Comparison of ENCODE assay signal across 8 mouse cellular contexts in the genomic region with DNA sequence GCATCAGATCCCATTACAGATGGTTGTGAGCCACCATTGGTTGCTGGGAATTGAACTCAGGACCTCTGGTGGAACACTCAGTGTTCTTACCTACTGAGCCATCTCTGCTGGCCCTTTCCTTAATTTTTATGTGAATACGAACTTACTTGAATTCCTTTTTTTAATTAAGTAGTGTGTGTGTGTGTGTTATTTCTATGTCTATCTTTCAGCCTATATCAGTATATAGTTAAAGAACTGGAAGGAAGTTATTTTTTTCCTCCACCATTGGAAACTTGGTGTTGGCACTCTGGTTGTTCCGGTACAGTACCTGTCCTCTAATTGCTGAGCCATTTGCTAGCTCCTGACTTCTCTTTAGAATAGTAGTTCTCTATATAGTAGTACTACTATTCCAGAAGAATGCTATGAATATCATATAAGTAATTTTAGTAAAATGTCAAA. TPM values are rescaled to one million over a fixed set of nuclear protein-coding genes. Genes with fewer than 3 reads are reported as not detected.
DNase-seq lines count a peak whose midpoint lies in the region; ATAC-seq lines count a peak whose summit lies in the region.

No protein-coding gene starts in this region.

- H3K4me1 ChIP-seq in kidney, embryonic 14.5 days (ENCODE audit: control insufficient read depth, insufficient read depth, low read length), result no peaks in the 10 kb centered on the region
- peaks cover 8% of the 10 kb centered on the region; the same call in 1 of the 2 replicates for H3K4me1 ChIP-seq in hindbrain, embryonic 10.5 days (replicated peaks)

- H3K79me2 ChIP-seq in macrophage (ENCODE audit: inconsistent target), result no peaks in the 10 kb centered on the region

- peak overlapping the region; percentile 40 for H3K4me2 ChIP-seq in kidney, embryonic 14.5 days (replicated peaks; ENCODE audit: low read depth, low read length)

- WGBS in kidney, embryonic 14.5 days, result 20% methylated on average over 2 of the region's 2 CpGs
- WGBS in hindbrain, embryonic 10.5 days, result 17% methylated on average over 2 of the region's 2 CpGs
- 0% methylated on average over 2 of the region's 2 CpGs for WGBS in macrophage (ENCODE audit: missing documents)

- no peak overlapping the region for H3K27ac ChIP-seq in kidney, embryonic 14.5 days (ENCODE audit: low read depth, low read length)
- H3K27ac ChIP-seq in hindbrain, embryonic 10.5 days, result no peak overlapping the region
- H3K27ac ChIP-seq in macrophage, result peak overlapping the region; percentile 68; the same call in 1 of the 2 replicates

- H3K36me3 ChIP-seq in kidney, embryonic 14.5 days (ENCODE audit: control insufficient read depth, insufficient read depth, low read length), result no peaks in the 10 kb centered on the region
- H3K36me3 ChIP-seq in hindbrain, embryonic 10.5 days, result no peaks in the 10 kb centered on the region
- no peaks in the 10 kb centered on the region for H3K36me3 ChIP-seq in macrophage (ENCODE audit: inconsistent target)

- DNase-seq in kidney, adult 18-20 months, result no peak
- DNase-seq in c-Kit-negative CD71-positive TER-119-positive erythroid progenitor cells, embryonic 14.5 days (ENCODE audit: low read depth, low spot score), result peak; percentile 55
- DNase-seq in hindbrain, embryonic 10.5 days (ENCODE audit: low spot score), result no peak
- no peak for DNase-seq in left cerebral cortex, adult 8-10 months (ENCODE audit: low spot score in 2 of 2)
- no peak for DNase-seq in right cerebral cortex, postnatal 10 days (ENCODE audit: low spot score in 2 of 2)
- DNase-seq in cerebellum, postnatal 10 days, result no peak

- H3K9ac ChIP-seq in kidney, embryonic 14.5 days (ENCODE audit: low read depth, low read length), result no peak overlapping the region

- no peaks in the 10 kb centered on the region for H3K27me3 ChIP-seq in kidney, embryonic 14.5 days (ENCODE audit: control insufficient read depth, insufficient read depth, low read length)
- H3K27me3 ChIP-seq in hindbrain, embryonic 10.5 days (ENCODE audit: insufficient read depth, poor library complexity, severe bottlenecking), result peaks cover 3% of the 10 kb centered on the region; the same call in 1 of the 2 replicates

- H3K9me3 ChIP-seq in kidney, embryonic 14.5 days (ENCODE audit: control insufficient read depth, low read length), result no peaks in the 10 kb centered on the region
- peaks cover 3% of the 10 kb centered on the region for H3K9me3 ChIP-seq in hindbrain, embryonic 10.5 days

- no peak for ATAC-seq in kidney, embryonic 14.5 days (ENCODE audit: low FRiP score, low TSS enrichment)

- peak overlapping the region; percentile 54 for H3K4me3 ChIP-seq in kidney, embryonic 14.5 days (ENCODE audit: low read length)
- peak overlapping the region; percentile 57 for H3K4me3 ChIP-seq in hindbrain, embryonic 10.5 days
- H3K4me3 ChIP-seq in macrophage (ENCODE audit: inconsistent target), result peak overlapping the region; percentile 50

RNA-seq across cellular contexts. Expression of gene Pdia4, which starts 32.6 kb away (rescaled TPM):
- polyA plus RNA-seq in kidney, embryonic 14.5 days (2014; fragmentation: Nextera tagmentation; extraction: Ambion mirVana), result 228 and 351 TPM in 2 replicates
- 242 and 299 TPM in 2 replicates for polyA plus RNA-seq in hindbrain, embryonic 10.5 days (2016; fragmentation: Nextera tagmentation; extraction: Ambion mirVana)
- total RNA-seq in macrophage (2018; cell fraction: chromatin; rRNA removed), result 10 to 100 TPM in 14 of 26 experiments, 1 to 10 TPM in 12; 4.3 to 42.7 (median 11.1) TPM
- total RNA-seq in macrophage (2018; cell fraction: cytosol; rRNA removed), result 100 to 1,000 TPM in 8 of 26 experiments, 10 to 100 TPM in 18; 59.6 to 124 (median 94.5) TPM
- 100 to 1,000 TPM in 11 of 26 experiments, 10 to 100 TPM in 15; 24.1 to 171 (median 93.7) TPM for total RNA-seq in macrophage (2018; cell fraction: nucleus; rRNA removed)
- polyA plus RNA-seq in macrophage (2018), result 86.7 to 134 TPM (median 112 TPM) in 3 replicates
- 10 to 100 TPM; 42.0 to 49.3 (median 47.7) TPM for total RNA-seq in left cerebral cortex, adult 8-10 months (2022)

RNA-seq across cellular contexts. Expression of gene Zfp786, which starts 50.1 kb away (rescaled TPM):
- polyA plus RNA-seq in kidney, embryonic 14.5 days (2014; fragmentation: Nextera tagmentation; extraction: Ambion mirVana), result 2.1 and 3.1 TPM in 2 replicates
- polyA plus RNA-seq in hindbrain, embryonic 10.5 days (2016; fragmentation: Nextera tagmentation; extraction: Ambion mirVana), result 7.0 TPM in 2 replicates
- total RNA-seq in macrophage (2018; cell fraction: chromatin; rRNA removed), result 1 to 10 TPM in 2 of 26 experiments, under 1 TPM in 10, not detected in 14; 0.22 to 2.0 (median 0.58) TPM
- under 1 TPM in 16 of 26 experiments, not detected in 10; 0.03 to 0.24 (median 0.10) TPM for total RNA-seq in macrophage (2018; cell fraction: cytosol; rRNA removed)
- 1 to 10 TPM in 1 of 26 experiments, under 1 TPM in 6, not detected in 19; 0.18 to 1.9 (median 0.40) TPM for total RNA-seq in macrophage (2018; cell fraction: nucleus; rRNA removed)
- 0.09 to 0.28 TPM in 2 of 3 replicates, not detected in the other for polyA plus RNA-seq in macrophage (2018)
- total RNA-seq in left cerebral cortex, adult 8-10 months (2022), result 1 to 10 TPM; 5.5 to 7.1 (median 6.1) TPM

RNA-seq across cellular contexts. Expression of gene Zfp398, which starts 54.9 kb away (rescaled TPM):
- polyA plus RNA-seq in kidney, embryonic 14.5 days (2014; fragmentation: Nextera tagmentation; extraction: Ambion mirVana), result 8.6 and 11.6 TPM in 2 replicates
- 8.1 and 9.7 TPM in 2 replicates for polyA plus RNA-seq in hindbrain, embryonic 10.5 days (2016; fragmentation: Nextera tagmentation; extraction: Ambion mirVana)
- total RNA-seq in macrophage (2018; cell fraction: chromatin; rRNA removed), result 10 to 100 TPM in 21 of 26 experiments, 1 to 10 TPM in 5; 4.7 to 66.4 (median 22.5) TPM
- 1 to 10 TPM in 24 of 26 experiments, under 1 TPM in 2; 0.91 to 8.0 (median 4.6) TPM for total RNA-seq in macrophage (2018; cell fraction: cytosol; rRNA removed)
- total RNA-seq in macrophage (2018; cell fraction: nucleus; rRNA removed), result 10 to 100 TPM in 17 of 26 experiments, 1 to 10 TPM in 9; 2.4 to 48.1 (median 12.6) TPM
- polyA plus RNA-seq in macrophage (2018), result 3.7 to 4.5 TPM (median 4.4 TPM) in 3 replicates
- 10 to 100 TPM; 19.2 to 24.5 (median 20.1) TPM for total RNA-seq in left cerebral cortex, adult 8-10 months (2022)
